Mouse (Mus musculus): ENCODE measurements around the gene Gm26566. TPM values are rescaled to one million over a fixed set of nuclear protein-coding genes. Genes with fewer than 3 reads are reported as not detected.
"Not testable (repeated sequence)": the region's sequence is repeated elsewhere in the genome, so short reads cannot be mapped to it uniquely, and the experiment has no call there.

The Gm26566 gene
- total RNA-seq, 1 experiment from 2014 or later = 0.93 TPM

GRCm38 (mm10) chr4:88726727-88727126, 5.1 kb downstream of the Gm26566 start:
- no peak for ATAC-seq (ENCODE audit: extremely low read depth, insufficient number of reproducible peaks, low FRiP score, poor library complexity, severe bottlenecking)

GRCm38 (mm10) chr4:88727324-88727723, 5.7 kb downstream of the Gm26566 start:
- peak; percentile 85 for ATAC-seq (ENCODE audit: extremely low read depth, insufficient number of reproducible peaks, low FRiP score, poor library complexity, severe bottlenecking)

- peak; percentile 94 for ATAC-seq (ENCODE audit: extremely low read depth, insufficient number of reproducible peaks, low FRiP score, poor library complexity, severe bottlenecking)
These were observed 16.9 kb downstream of the Gm26566 start for GRCm38 (mm10) chr4:88738480-88738879.

- 0 out of 2 replicates have a peak, but pooled peaks have one; percentile 39 for ATAC-seq (ENCODE audit: extremely low read depth, insufficient number of reproducible peaks, low FRiP score, poor library complexity, severe bottlenecking)
These were observed 17.4 kb downstream of the Gm26566 start for GRCm38 (mm10) chr4:88739036-88739435.

- no peak for ATAC-seq (ENCODE audit: extremely low read depth, insufficient number of reproducible peaks, low FRiP score, poor library complexity, severe bottlenecking)
These were observed 19.8 kb downstream of the Gm26566 start for GRCm38 (mm10) chr4:88741426-88741825.

GRCm38 (mm10) chr4:88742771-88743371, 21.3 kb downstream of the Gm26566 start:
- ATAC-seq (ENCODE audit: extremely low read depth, insufficient number of reproducible peaks, low FRiP score, poor library complexity, severe bottlenecking) = no peak

- ATAC-seq (ENCODE audit: extremely low read depth, insufficient number of reproducible peaks, low FRiP score, poor library complexity, severe bottlenecking) = no peak
These were observed 22.6 kb downstream of the Gm26566 start for GRCm38 (mm10) chr4:88744207-88744606.

GRCm38 (mm10) chr4:88749926-88750325, 28.3 kb downstream of the Gm26566 start:
- no peak for ATAC-seq (ENCODE audit: extremely low read depth, insufficient number of reproducible peaks, low FRiP score, poor library complexity, severe bottlenecking)

GRCm38 (mm10) chr4:88754818-88755340, 33.3 kb downstream of the Gm26566 start, which contains the start of gene Gm13271:
TSS of gene Gm13271 (plus strand) at chr4:88754868.
- ATAC-seq (ENCODE audit: extremely low read depth, insufficient number of reproducible peaks, low FRiP score, poor library complexity, severe bottlenecking) = not testable (repeated sequence)

- ATAC-seq (ENCODE audit: extremely low read depth, insufficient number of reproducible peaks, low FRiP score, poor library complexity, severe bottlenecking) = not testable (repeated sequence)
These were observed 35.2 kb downstream of the Gm26566 start for GRCm38 (mm10) chr4:88756581-88757513.

GRCm38 (mm10) chr4:88757628-88758031, 36.0 kb downstream of the Gm26566 start:
- ATAC-seq (ENCODE audit: extremely low read depth, insufficient number of reproducible peaks, low FRiP score, poor library complexity, severe bottlenecking) = peak; percentile 100

- ATAC-seq (ENCODE audit: extremely low read depth, insufficient number of reproducible peaks, low FRiP score, poor library complexity, severe bottlenecking) = not testable (repeated sequence)
These were observed 37.1 kb downstream of the Gm26566 start for GRCm38 (mm10) chr4:88758751-88759150.

- not testable (repeated sequence) for ATAC-seq (ENCODE audit: extremely low read depth, insufficient number of reproducible peaks, low FRiP score, poor library complexity, severe bottlenecking)
These were observed 38.1 kb downstream of the Gm26566 start, which contains the start of gene Gm13283 for GRCm38 (mm10) chr4:88759610-88760268. TSS of gene Gm13283 (plus strand) at chr4:88760119.

GRCm38 (mm10) chr4:88760431-88760830, 38.8 kb downstream of the Gm26566 start:
- ATAC-seq (ENCODE audit: extremely low read depth, insufficient number of reproducible peaks, low FRiP score, poor library complexity, severe bottlenecking) = not testable (repeated sequence)

- not testable (repeated sequence) for ATAC-seq (ENCODE audit: extremely low read depth, insufficient number of reproducible peaks, low FRiP score, poor library complexity, severe bottlenecking)
These were observed 40.2 kb downstream of the Gm26566 start for GRCm38 (mm10) chr4:88761776-88762175.

- not testable (repeated sequence) for ATAC-seq (ENCODE audit: extremely low read depth, insufficient number of reproducible peaks, low FRiP score, poor library complexity, severe bottlenecking)
These were observed 40.7 kb downstream of the Gm26566 start for GRCm38 (mm10) chr4:88762341-88762740.

- ATAC-seq (ENCODE audit: extremely low read depth, insufficient number of reproducible peaks, low FRiP score, poor library complexity, severe bottlenecking) = peak; percentile 85
These were observed 41.9 kb downstream of the Gm26566 start for GRCm38 (mm10) chr4:88763384-88764018.
